Mouse (Mus musculus): ENCODE measurements at regions not wholly inside any gene's neighbourhood (a gene's known extent, or its start where the extent isn't known, plus 50 kb on each side); places are given as distances from the start of the nearest gene placed in this dataset.

GRCm38 (mm10) chr4:74981491-74981890 is 296.6 kb downstream of the Dmac1 start:
- DNase-seq: no peak

GRCm38 (mm10) chr4:74972143-74972542 is 306.0 kb downstream of the Dmac1 start:
- DNase-seq: peak; percentile 1

All from kidney, adult 9 months (tissue).